Mouse (Mus musculus) forebrain, embryonic 14.5 days (tissue): ENCODE measurements at regions not wholly inside any gene's neighbourhood (a gene's known extent, or its start where the extent isn't known, plus 50 kb on each side); places are given as distances from the start of the nearest gene placed in this dataset.

Source experiments
- ATAC-seq: fragments of 200-750 bp; cut with Nextera tagmentation; 2 replicates; pipeline ENCODE4 v1.8.0; 2017; ENCODE audit warnings: mild to moderate bottlenecking, moderate library complexity
- DNase-seq: peaks from one replicate; pipeline ENCODE4 v3.0.0-alpha.2; 2015; ENCODE audit warnings: low spot score
- H3K27ac ChIP-seq: fragments of 300-500 bp; sonication (generic); 2 replicates; pipeline ENCODE4 v1.5.1; 2014; ENCODE audit warnings: low read depth, mild to moderate bottlenecking, control low read depth, low read length, moderate library complexity
- H3K27me3 ChIP-seq: fragments of 300-500 bp; sonication (generic); replicated peaks from 2 replicates; pipeline ENCODE4 v1.6.1; 2014; ENCODE audit warnings: low read length, control low read depth, mixed read lengths; ENCODE audit not compliant: control insufficient read depth, insufficient read depth
- H3K36me3 ChIP-seq: fragments of 300-500 bp; sonication (generic); 2 replicates; pipeline ENCODE4 v1.6.1; 2014; ENCODE audit warnings: low read length, control low read depth; ENCODE audit not compliant: control insufficient read depth, insufficient read depth
- H3K4me1 ChIP-seq: fragments of 300-500 bp; sonication (generic); 2 replicates; pipeline ENCODE4 v1.6.1; 2014; ENCODE audit warnings: antibody characterized with exemption, low read length, control low read depth; ENCODE audit not compliant: control insufficient read depth, insufficient read depth
- H3K4me2 ChIP-seq: fragments of 300-500 bp; sonication (generic); 2 replicates; pipeline ENCODE4 v1.6.1; 2014; ENCODE audit warnings: mild to moderate bottlenecking, control low read depth, low read length
- H3K4me3 ChIP-seq: fragments of 300-500 bp; sonication (generic); 2 replicates; pipeline ENCODE4 v1.5.1; 2014; ENCODE audit warnings: low read depth, low read length, control low read depth
- H3K9ac ChIP-seq: fragments of 300-500 bp; sonication (generic); 2 replicates; pipeline ENCODE4 v1.6.1; 2014; ENCODE audit warnings: mild to moderate bottlenecking, low read length, control low read depth, moderate library complexity
- H3K9me3 ChIP-seq: fragments of 300-500 bp; sonication (generic); replicated peaks from 2 replicates; pipeline ENCODE4 v1.6.1; 2016; ENCODE audit warnings: low read length, control low read depth, mixed read lengths; ENCODE audit not compliant: control insufficient read depth
- WGBS: fragments of 180-500 bp; shearing (Covaris S2); extraction: QIAGEN DNeasy Blood & Tissue Kit; methylation state at CpG from one replicate; pipeline ENCODE4 v1.1.7; 2014; 5-methylcytosine and 5-hydroxymethylcytosine counted together

DNA sequence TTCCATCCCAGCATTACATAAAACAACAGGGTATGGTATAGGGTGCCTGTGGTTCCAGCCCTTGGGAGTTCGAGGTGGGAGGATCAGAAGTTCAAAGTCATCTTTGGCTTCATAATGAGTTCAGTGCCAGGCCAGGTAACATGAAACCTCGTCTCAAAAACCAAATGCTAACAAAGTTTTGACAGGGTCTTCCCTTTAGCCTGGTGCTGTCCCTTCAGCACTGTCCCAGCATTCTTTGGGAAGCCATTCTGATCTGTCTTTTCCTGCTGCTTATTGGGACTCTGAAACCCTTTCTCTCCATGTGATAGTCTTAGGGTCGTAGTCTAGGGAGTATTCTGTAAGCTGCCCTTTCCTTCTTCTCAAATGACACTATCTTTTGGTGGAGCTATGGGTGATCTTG is 282.1 kb downstream of the Vps13c start:
- Histone ChIP-seq H3K4me3 (no peak overlapping the region), H3K27ac (no peak overlapping the region), H3K36me3 (no peaks in the 10 kb centered on the region), H3K9me3 (no peaks in the 10 kb centered on the region), H3K27me3 (no peaks in the 10 kb centered on the region), H3K4me1 (no peaks in the 10 kb centered on the region), H3K4me2 (no peak overlapping the region), H3K9ac (no peak overlapping the region)
- no peak for DNase-seq
- ATAC-seq = no peak
- WGBS = 71% methylated on average over 3 of the region's 3 CpGs

DNA sequence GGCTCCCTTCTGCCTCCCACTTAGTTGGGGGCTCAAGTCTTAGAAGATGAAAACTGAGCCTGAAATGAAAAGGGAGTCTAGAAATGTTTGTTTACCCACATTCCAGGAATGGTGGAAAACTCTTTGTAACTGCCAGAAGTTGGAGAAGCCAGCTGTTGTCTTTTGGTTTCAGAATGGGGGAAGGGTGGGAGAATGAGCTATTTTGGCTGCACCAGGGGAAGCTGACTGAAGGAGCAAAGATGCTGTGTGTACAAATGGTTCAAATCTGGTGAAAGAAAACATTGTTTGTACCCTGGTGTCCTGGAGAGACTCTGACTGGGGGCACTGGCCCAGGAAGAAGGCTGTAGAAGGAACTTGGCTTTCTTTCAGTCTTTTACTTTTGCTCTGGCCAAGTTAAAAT is 291.1 kb downstream of the Vps13c start:
- DNase-seq = no peak

DNA sequence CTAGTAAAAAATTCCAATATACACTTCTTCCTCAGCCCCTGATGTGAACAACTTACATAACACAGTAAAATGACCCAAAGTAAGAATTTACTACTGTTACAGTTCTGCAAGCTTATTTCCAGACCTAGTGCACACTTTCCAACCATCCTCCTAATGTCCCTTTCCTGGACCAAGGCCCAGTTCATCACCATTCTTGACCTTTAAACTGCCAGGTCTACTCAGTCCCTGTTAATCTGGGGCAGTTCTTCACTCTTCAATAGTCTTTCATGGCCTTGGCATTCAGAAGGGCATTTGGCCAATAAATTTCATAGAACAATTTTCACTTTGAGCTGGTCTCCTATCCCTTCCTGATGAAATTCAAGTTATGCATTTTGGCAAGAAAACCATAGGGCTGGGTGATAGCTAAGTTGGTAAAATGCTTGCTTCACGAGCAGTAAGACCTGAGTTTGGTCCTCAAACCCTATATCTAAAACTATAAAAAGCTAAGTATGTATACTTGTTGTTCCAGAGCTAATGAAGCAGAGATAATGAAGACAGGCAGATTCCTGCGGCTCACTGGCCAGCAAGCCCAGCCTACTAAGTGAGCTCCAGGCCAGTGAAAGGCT is 295.4 kb downstream of the Vps13c start:
- H3K4me1 ChIP-seq = no peaks in the 10 kb centered on the region; the same call in 1 of the 2 replicates
- H3K9ac ChIP-seq = no peak overlapping the region
- H3K27me3 ChIP-seq = no peaks in the 10 kb centered on the region
- no peak overlapping the region for H3K27ac ChIP-seq
- H3K9me3 ChIP-seq = no peaks in the 10 kb centered on the region
- DNase-seq (peak; percentile 17), ATAC-seq (no peak)
- H3K36me3 ChIP-seq = no peaks in the 10 kb centered on the region
- no peak overlapping the region for H3K4me3 ChIP-seq
- WGBS = 19% methylated on average over 2 of the region's 2 CpGs
- no peak overlapping the region for H3K4me2 ChIP-seq

More for the DNA sequence above, 291.1 kb downstream of the Vps13c start:
- H3K4me3 ChIP-seq = no peak overlapping the region
- no peaks in the 10 kb centered on the region for H3K9me3 ChIP-seq
- no peaks in the 10 kb centered on the region; the same call in 1 of the 2 replicates for H3K4me1 ChIP-seq
- H3K36me3 ChIP-seq = no peaks in the 10 kb centered on the region
- no peak for ATAC-seq
- H3K27me3 ChIP-seq = no peaks in the 10 kb centered on the region
- H3K9ac ChIP-seq = no peak overlapping the region
- H3K4me2 ChIP-seq = no peak overlapping the region
- H3K27ac ChIP-seq = no peak overlapping the region

DNA sequence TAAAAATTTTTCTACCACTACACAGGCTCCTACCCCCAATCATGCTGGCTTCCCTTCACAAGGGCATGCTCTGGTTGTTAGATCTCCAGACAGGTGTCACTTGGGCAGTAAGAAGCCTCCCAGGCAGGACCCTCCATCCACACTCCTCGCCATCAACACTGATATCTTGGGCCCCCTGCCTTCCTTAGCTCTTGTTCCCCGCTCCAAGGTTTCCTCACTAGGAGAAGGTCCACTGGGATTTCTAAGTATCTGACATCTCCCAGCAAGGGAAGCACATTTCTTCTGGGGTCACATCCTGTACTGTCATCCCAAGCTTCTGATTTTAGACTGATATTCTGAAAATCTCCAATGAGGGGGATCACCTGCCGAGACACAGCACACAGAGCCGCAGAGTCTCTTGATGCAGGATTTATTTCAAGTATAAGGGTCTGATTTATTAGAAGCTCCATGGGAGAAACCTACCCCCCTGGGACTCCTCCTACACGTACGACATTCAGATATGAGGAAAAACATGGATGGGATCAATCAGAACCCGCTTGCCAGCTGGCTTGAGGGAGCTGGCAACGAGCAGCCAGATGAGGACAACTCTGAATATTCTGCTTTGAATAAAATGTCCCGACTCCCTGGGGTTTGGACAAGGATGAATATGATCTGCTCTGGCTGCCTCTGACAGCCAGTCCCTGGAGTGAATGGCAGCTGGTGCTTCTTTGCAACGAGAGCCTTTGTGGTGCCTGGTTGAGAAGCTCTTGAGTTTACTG is 322.8 kb downstream of the Vps13c start:
- Histone ChIP-seq H3K4me2 (no peak overlapping the region), H3K9me3 (no peaks in the 10 kb centered on the region), H3K4me1 (no peaks in the 10 kb centered on the region), H3K27ac (no peak overlapping the region), H3K4me3 (no peak overlapping the region), H3K36me3 (no peaks in the 10 kb centered on the region), H3K27me3 (no peaks in the 10 kb centered on the region), H3K9ac (no peak overlapping the region)
- ATAC-seq (no peak), DNase-seq (no peak)
- WGBS = 83% methylated on average over 10 of the region's 10 CpGs

DNA sequence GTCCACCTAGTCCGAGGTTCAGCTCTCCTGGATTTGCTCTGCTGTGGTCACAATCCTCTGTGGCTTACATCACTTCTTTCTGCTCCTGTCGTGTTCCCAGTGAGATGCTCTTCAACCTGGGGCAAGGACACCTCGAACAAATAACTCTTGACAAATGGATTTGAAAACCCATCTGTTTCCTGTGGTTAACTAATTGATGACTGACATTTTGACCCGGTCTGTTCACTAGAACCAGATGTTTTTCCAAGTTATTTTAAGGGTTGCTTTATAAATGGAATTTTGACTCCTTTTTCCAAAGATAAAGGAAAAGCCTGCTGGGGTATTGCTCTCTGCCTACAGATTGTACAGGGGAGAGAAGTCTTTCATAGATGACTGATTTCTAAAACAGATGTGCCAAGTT is 326.4 kb downstream of the Vps13c start:
- Histone ChIP-seq H3K9ac (no peak overlapping the region), H3K4me3 (no peak overlapping the region), H3K9me3 (no peaks in the 10 kb centered on the region), H3K4me1 (no peaks in the 10 kb centered on the region), H3K4me2 (no peak overlapping the region), H3K27me3 (no peaks in the 10 kb centered on the region), H3K36me3 (no peaks in the 10 kb centered on the region), H3K27ac (no peak overlapping the region)
- WGBS = 69% methylated on average over 4 of the region's 4 CpGs
- no peak for ATAC-seq
- DNase-seq = no peak

DNA sequence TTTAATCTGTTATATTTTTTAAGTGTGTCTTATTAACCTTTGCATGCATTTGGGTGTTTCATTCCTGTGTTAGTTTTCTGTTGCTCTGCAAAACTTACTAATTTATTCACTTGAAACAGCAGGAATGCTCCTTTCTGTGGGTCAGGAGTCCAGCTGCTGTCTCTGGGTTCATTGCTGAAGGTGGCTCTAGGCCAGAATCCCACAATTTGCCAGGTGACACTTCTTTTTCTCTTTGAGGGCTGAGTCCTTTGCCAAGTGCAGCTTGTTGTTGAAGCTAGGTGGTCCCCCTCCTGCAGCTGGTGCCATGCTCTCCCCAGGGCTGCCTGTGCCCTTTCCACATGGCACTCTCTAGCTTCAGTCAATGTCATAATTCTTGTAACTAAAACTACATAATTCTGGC is 348.7 kb downstream of the Vps13c start:
- H3K4me1 ChIP-seq = no peaks in the 10 kb centered on the region

DNA sequence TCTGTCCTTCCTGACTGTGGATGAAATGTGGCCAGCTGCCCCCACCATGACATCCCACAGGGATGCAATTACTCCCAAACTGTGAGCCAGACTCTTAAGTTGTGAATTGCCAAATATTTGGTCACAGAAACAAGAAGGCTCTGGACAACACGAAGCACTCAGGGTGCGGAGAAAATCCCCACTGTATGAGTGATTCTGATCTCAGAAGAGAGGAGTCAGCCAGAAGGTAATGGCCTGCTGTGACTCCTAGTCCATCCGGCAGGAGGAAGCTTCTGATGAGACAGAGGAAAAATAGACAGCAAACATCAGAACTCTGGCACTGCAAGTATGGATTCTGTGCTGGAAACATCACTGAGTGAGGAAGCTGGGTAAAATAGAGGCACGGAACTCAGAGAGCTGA is 359.6 kb downstream of the Vps13c start:
- ATAC-seq (no peak), DNase-seq (no peak)
- 80% methylated on average over 4 of the region's 4 CpGs for WGBS
- no peaks in the 10 kb centered on the region for H3K4me1 ChIP-seq
- no peak overlapping the region for H3K4me3 ChIP-seq
- H3K9me3 ChIP-seq = no peaks in the 10 kb centered on the region
- H3K9ac ChIP-seq = no peak overlapping the region
- no peaks in the 10 kb centered on the region for H3K27me3 ChIP-seq
- H3K27ac ChIP-seq = no peak overlapping the region
- H3K4me2 ChIP-seq = no peak overlapping the region
- no peaks in the 10 kb centered on the region for H3K36me3 ChIP-seq

More for the DNA sequence above, 348.7 kb downstream of the Vps13c start:
- H3K9ac ChIP-seq = no peak overlapping the region
- no peak for ATAC-seq
- no peak overlapping the region for H3K4me2 ChIP-seq
- no peak overlapping the region for H3K4me3 ChIP-seq
- DNase-seq = no peak
- H3K27me3 ChIP-seq = no peaks in the 10 kb centered on the region
- no peaks in the 10 kb centered on the region for H3K36me3 ChIP-seq
- no peaks in the 10 kb centered on the region for H3K9me3 ChIP-seq
- no peak overlapping the region for H3K27ac ChIP-seq

DNA sequence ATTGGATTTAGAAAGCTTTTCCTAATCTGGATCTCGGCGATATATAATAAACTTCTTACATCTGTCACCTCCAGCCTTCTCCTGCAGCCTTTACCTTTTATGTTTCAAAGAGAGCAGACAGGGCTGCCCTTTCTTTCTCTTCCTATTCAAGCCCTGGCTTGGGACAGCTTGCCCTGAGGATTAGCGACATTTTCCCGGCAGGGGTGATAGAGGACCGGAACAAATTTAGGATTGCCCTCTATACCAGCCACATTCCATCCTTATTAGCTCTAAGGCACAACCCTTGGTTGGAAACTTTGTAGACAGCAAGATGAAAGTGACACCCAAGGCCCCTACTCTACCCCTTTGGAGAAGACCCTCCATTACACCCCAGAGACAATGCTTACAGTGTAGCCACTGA is 360.8 kb downstream of the Vps13c start:
- DNase-seq (no peak), ATAC-seq (no peak)
- no peak overlapping the region for H3K27ac ChIP-seq
- no peaks in the 10 kb centered on the region for H3K27me3 ChIP-seq
- no peaks in the 10 kb centered on the region for H3K4me1 ChIP-seq
- no peak overlapping the region for H3K4me3 ChIP-seq
- WGBS = 8% methylated on average over 5 of the region's 5 CpGs
- H3K36me3 ChIP-seq = no peaks in the 10 kb centered on the region
- no peaks in the 10 kb centered on the region for H3K9me3 ChIP-seq
- H3K4me2 ChIP-seq = no peak overlapping the region
- H3K9ac ChIP-seq = no peak overlapping the region

DNA sequence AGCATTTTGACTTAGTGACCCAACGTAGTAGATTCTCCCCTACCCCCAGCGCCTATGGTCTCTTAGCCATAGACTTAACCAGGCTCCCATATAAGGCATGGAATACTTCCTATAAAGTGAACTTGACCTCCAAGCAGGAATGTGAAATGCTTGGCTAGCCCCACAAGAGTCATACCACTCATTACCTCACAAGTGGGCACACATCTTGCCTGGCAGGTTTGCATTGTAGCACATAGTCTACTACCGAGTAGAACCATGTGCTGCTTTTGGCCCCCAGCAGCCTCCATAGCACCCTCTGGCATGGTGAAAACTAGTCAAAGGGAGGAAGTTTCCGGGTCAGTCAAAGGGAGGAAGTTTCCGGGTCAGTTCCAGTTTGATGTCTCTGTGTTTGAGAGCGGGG is 385.5 kb downstream of the Vps13c start:
- Histone ChIP-seq H3K36me3 (no peaks in the 10 kb centered on the region), H3K4me2 (no peak overlapping the region), H3K9me3 (no peaks in the 10 kb centered on the region), H3K4me3 (no peak overlapping the region), H3K27me3 (no peaks in the 10 kb centered on the region), H3K4me1 (no peaks in the 10 kb centered on the region), H3K27ac (no peak overlapping the region), H3K9ac (no peak overlapping the region)
- WGBS = 94% methylated on average over 6 of the region's 6 CpGs
- DNase-seq (no peak), ATAC-seq (no peak)
